Mouse (Mus musculus): ENCODE measurements around the gene Tnfsf13b.

Gene Tnfsf13b

GRCm38 (mm10) chr8:10006156-10006985 is at the start of gene Tnfsf13b:
Tnfsf13b (plus strand) TSS chr8:10006467.
- DNase-seq = peak; percentile 27

- DNase-seq = no peak
These were observed 47.9 kb upstream of the Tnfsf13b start for GRCm38 (mm10) chr8:9958338-9958737.

GRCm38 (mm10) chr8:9959919-9960318 is 46.3 kb upstream of the Tnfsf13b start:
- no peak for DNase-seq

- no peak for DNase-seq
These were observed 34.4 kb upstream of the Tnfsf13b start for GRCm38 (mm10) chr8:9971866-9972265.

- DNase-seq = no peak
These were observed 31.0 kb upstream of the Tnfsf13b start for GRCm38 (mm10) chr8:9975276-9975675.

GRCm38 (mm10) chr8:9975898-9976611 is 30.2 kb upstream of the Tnfsf13b start:
- DNase-seq = peak; percentile 98

GRCm38 (mm10) chr8:9977016-9977415 is 29.3 kb upstream of the Tnfsf13b start:
- no peak for DNase-seq

GRCm38 (mm10) chr8:9977573-9978314 is 28.5 kb upstream of the Tnfsf13b start, which contains the start of the genes Lig4 and Abhd13:
Lig4 (minus strand) TSS chr8:9977686.
Abhd13 (plus strand) TSS chr8:9977707.
- peak; percentile 99 for DNase-seq

GRCm38 (mm10) chr8:9978475-9979230 is 27.6 kb upstream of the Tnfsf13b start:
- DNase-seq = no peak

- no peak for DNase-seq
These were observed 26.5 kb upstream of the Tnfsf13b start for GRCm38 (mm10) chr8:9979746-9980145.

GRCm38 (mm10) chr8:9980188-9980587 is 26.1 kb upstream of the Tnfsf13b start:
- no peak for DNase-seq

- no peak for DNase-seq
These were observed 2.2 kb upstream of the Tnfsf13b start for GRCm38 (mm10) chr8:10004115-10004514.

GRCm38 (mm10) chr8:10006986-10007659 is 856 bp downstream of the Tnfsf13b start:
- DNase-seq = no peak

GRCm38 (mm10) chr8:10007660-10008028 is 1.4 kb downstream of the Tnfsf13b start:
- no peak for DNase-seq

- no peak for DNase-seq
These were observed 10.0 kb downstream of the Tnfsf13b start for GRCm38 (mm10) chr8:10016252-10016651.

GRCm38 (mm10) chr8:10017231-10017630 is 11.0 kb downstream of the Tnfsf13b start:
- peak; percentile 41 for DNase-seq

- DNase-seq = no peak
These were observed 24.2 kb downstream of the Tnfsf13b start for GRCm38 (mm10) chr8:10030320-10031060.

GRCm38 (mm10) chr8:10031177-10031576 is 24.9 kb downstream of the Tnfsf13b start:
- no peak for DNase-seq

- peak; percentile 24 for DNase-seq
These were observed 34.6 kb downstream of the Tnfsf13b start for GRCm38 (mm10) chr8:10040866-10041265.

- peak; percentile 46 for DNase-seq
These were observed 37.7 kb downstream of the Tnfsf13b start for GRCm38 (mm10) chr8:10043842-10044510.

GRCm38 (mm10) chr8:10045743-10046142 is 39.5 kb downstream of the Tnfsf13b start:
- DNase-seq = no peak
